Mouse (Mus musculus): ENCODE data around the gene Cask. TPM values are rescaled to one million over a fixed set of nuclear protein-coding genes. Genes with fewer than 3 reads are reported as not detected.

Gene Cask
- polyA plus RNA-seq, 1 experiment from 2014 or later = 16.5 TPM

- Histone ChIP-seq H3K4me3 (no peak overlapping the region), H3K9ac (no peak overlapping the region), H3K4me2 (no peak overlapping the region), H3K4me1 (no peaks in the 10 kb centered on the region), H3K36me3 (no peaks in the 10 kb centered on the region), H3K9me3 (no peaks in the 10 kb centered on the region), H3K27ac (no peak overlapping the region), H3K27me3 (peaks cover 28% of the 10 kb centered on the region)
- no peak for ATAC-seq (ENCODE audit: insufficient number of reproducible peaks, insufficient read depth, low FRiP score, low TSS enrichment, low read depth)
These were observed 371.6 kb downstream of the Cask start for GRCm38 (mm10) chrX:13479570-13479969.

GRCm38 (mm10) chrX:13478298-13478697 is 372.9 kb downstream of the Cask start:
- H3K9me3 ChIP-seq = no peaks in the 10 kb centered on the region
- no peak overlapping the region for H3K4me3 ChIP-seq
- no peak overlapping the region for H3K27ac ChIP-seq
- 70% methylated on average over 5 of the region's 5 CpGs for WGBS
- H3K9ac ChIP-seq = no peak overlapping the region
- H3K4me1 ChIP-seq = no peaks in the 10 kb centered on the region
- H3K27me3 ChIP-seq = peaks cover 33% of the 10 kb centered on the region
- ATAC-seq (ENCODE audit: insufficient number of reproducible peaks, insufficient read depth, low FRiP score, low TSS enrichment, low read depth) = no peak
- no peak overlapping the region for H3K4me2 ChIP-seq
- H3K36me3 ChIP-seq = no peaks in the 10 kb centered on the region

- Histone ChIP-seq H3K4me3 (no peak overlapping the region), H3K4me2 (no peak overlapping the region), H3K27me3 (peaks cover 35% of the 10 kb centered on the region), H3K9me3 (no peaks in the 10 kb centered on the region), H3K9ac (no peak overlapping the region), H3K27ac (no peak overlapping the region), H3K36me3 (no peaks in the 10 kb centered on the region), H3K4me1 (no peaks in the 10 kb centered on the region)
- ATAC-seq (ENCODE audit: insufficient number of reproducible peaks, insufficient read depth, low FRiP score, low TSS enrichment, low read depth) = no peak
- 64% methylated on average over 2 of the region's 2 CpGs for WGBS
These were observed 373.6 kb downstream of the Cask start for GRCm38 (mm10) chrX:13477596-13477995.

GRCm38 (mm10) chrX:13475382-13475781 is 375.8 kb downstream of the Cask start:
- Histone ChIP-seq H3K9me3 (no peaks in the 10 kb centered on the region), H3K9ac (no peak overlapping the region), H3K27ac (no peak overlapping the region), H3K4me2 (no peak overlapping the region), H3K4me3 (no peak overlapping the region), H3K36me3 (no peaks in the 10 kb centered on the region), H3K4me1 (no peaks in the 10 kb centered on the region), H3K27me3 (peaks cover 41% of the 10 kb centered on the region)
- 52% methylated on average over 1 of the region's 1 CpGs for WGBS
- no peak for ATAC-seq (ENCODE audit: insufficient number of reproducible peaks, insufficient read depth, low FRiP score, low TSS enrichment, low read depth)

GRCm38 (mm10) chrX:13472751-13473225 is 378.4 kb downstream of the Cask start:
- H3K9ac ChIP-seq = no peak overlapping the region
- no peaks in the 10 kb centered on the region for H3K9me3 ChIP-seq
- no peak overlapping the region for H3K27ac ChIP-seq
- no peaks in the 10 kb centered on the region for H3K36me3 ChIP-seq
- 58% methylated on average over 4 of the region's 4 CpGs for WGBS
- no peak overlapping the region for H3K4me3 ChIP-seq
- no peaks in the 10 kb centered on the region for H3K4me1 ChIP-seq
- no peak overlapping the region for H3K4me2 ChIP-seq
- peaks cover 38% of the 10 kb centered on the region for H3K27me3 ChIP-seq
- no peak for ATAC-seq (ENCODE audit: insufficient number of reproducible peaks, insufficient read depth, low FRiP score, low TSS enrichment, low read depth)

GRCm38 (mm10) chrX:13471925-13472324 is 379.2 kb downstream of the Cask start:
- no peak for ATAC-seq (ENCODE audit: insufficient number of reproducible peaks, insufficient read depth, low FRiP score, low TSS enrichment, low read depth)
- Histone ChIP-seq H3K4me3 (no peak overlapping the region), H3K36me3 (no peaks in the 10 kb centered on the region), H3K4me1 (0 out of 2 replicates have a peak, but pooled peaks cover 1% of the 10 kb centered on the region), H3K9me3 (no peaks in the 10 kb centered on the region), H3K27ac (no peak overlapping the region), H3K9ac (no peak overlapping the region), H3K4me2 (no peak overlapping the region), H3K27me3 (peaks cover 42% of the 10 kb centered on the region)
- 69% methylated on average over 3 of the region's 3 CpGs for WGBS

- Histone ChIP-seq H3K36me3 (no peaks in the 10 kb centered on the region), H3K4me1 (0 out of 2 replicates have a peak, but pooled peaks cover 3% of the 10 kb centered on the region), H3K27me3 (peaks cover 38% of the 10 kb centered on the region), H3K27ac (no peak overlapping the region), H3K9ac (no peak overlapping the region), H3K9me3 (no peaks in the 10 kb centered on the region), H3K4me3 (no peak overlapping the region), H3K4me2 (no peak overlapping the region)
- WGBS = 49% methylated on average over 9 of the region's 9 CpGs
- ATAC-seq (ENCODE audit: insufficient number of reproducible peaks, insufficient read depth, low FRiP score, low TSS enrichment, low read depth) = no peak
These were observed 381.7 kb downstream of the Cask start for GRCm38 (mm10) chrX:13469160-13470116.

GRCm38 (mm10) chrX:13467121-13467571 is 384.0 kb downstream of the Cask start:
- Histone ChIP-seq H3K4me2 (no peak overlapping the region), H3K9me3 (no peaks in the 10 kb centered on the region), H3K27ac (no peak overlapping the region), H3K27me3 (peaks cover 35% of the 10 kb centered on the region), H3K36me3 (no peaks in the 10 kb centered on the region), H3K4me1 (0 out of 2 replicates have a peak, but pooled peaks cover 3% of the 10 kb centered on the region), H3K9ac (no peak overlapping the region), H3K4me3 (no peak overlapping the region)
- ATAC-seq (ENCODE audit: insufficient number of reproducible peaks, insufficient read depth, low FRiP score, low TSS enrichment, low read depth) = no peak
- 59% methylated on average over 6 of the region's 6 CpGs for WGBS

Small RNAs within 50 kb of the gene (microRNA-seq; reads per million reads assigned to microRNA genes)
- gene Gm25246 = not detected

Other genes with a start within 250 kb of the Cask start
- 1.8 and 2.9 TPM in 2 replicates for gene Gpr34, start 219.3 kb downstream of the Cask start, polyA plus RNA-seq (2015; fragmentation: Nextera tagmentation; extraction: Ambion mirVana)
- 0.73 and 0.81 TPM in 2 replicates for gene Gpr82, start 190.0 kb downstream of the Cask start, polyA plus RNA-seq (2015; fragmentation: Nextera tagmentation; extraction: Ambion mirVana)

All from embryonic facial prominence, embryonic 13.5 days (tissue).